Mouse (Mus musculus): ENCODE results near the gene Sema3d.

DNA sequence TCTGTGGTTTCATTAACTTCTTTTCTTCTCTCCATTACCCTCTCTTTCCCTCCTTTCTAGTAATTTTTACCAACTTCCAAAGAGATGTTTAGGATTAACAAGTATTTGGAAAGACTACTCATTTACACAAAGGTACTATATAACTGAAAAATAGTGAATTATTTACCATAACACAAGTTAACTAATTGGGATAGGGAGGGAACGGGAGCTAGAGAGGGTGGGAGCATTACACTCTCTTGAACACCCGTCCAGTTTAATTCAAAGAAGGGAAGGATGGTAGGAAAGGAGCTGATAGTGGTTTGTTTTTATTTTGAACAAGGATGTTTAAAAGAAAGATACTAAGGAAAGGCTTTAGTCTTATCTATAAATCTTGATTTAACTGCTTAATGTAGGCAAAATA, 104.7 kb downstream of the Sema3d start:
- TF ChIP-seq CTCF (conservative IDR thresholded peaks at IDR 0.05; ENCODE audit: low read length), result no peak
- TF ChIP-seq NANOG (IDR thresholded peaks at IDR 0.05; ENCODE audit: borderline replicate concordance, low read length), result no peak
